Mouse (Mus musculus): ENCODE data around the gene Atf4. TPM values are rescaled to one million over a fixed set of nuclear protein-coding genes. Genes with fewer than 3 reads are reported as not detected.

The Atf4 gene
- total RNA-seq, 1 experiment: 250 TPM

DNA sequence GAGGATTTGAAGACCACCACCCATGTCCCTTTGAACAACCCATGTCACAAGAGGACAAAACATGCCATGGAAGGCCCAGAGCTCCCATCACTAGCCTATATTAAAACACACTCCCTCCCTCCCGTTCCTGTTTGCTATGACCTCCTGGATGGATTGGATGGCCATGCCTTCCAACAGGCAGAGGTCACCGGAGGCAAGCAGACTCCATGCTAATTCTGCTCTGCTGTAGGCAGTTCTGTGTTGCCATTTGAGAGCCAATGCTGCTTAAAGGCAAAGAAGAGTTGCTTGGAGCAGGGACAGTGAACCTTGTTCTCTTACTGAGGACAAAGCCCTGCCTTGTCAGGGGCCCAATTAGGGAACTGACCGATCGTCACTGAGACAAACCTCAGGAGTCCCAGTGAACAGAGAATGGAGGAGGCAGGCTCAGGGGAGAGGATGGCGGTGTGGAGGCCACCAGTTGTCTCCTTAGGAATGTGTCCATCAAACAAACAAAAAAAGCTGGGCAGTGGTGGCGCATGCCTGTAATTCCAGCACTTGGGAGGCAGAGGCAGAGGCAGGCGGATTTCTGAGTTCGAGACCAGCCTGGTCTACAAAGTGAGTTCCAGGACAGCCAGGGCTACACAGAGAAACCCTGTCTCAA is 4.5 kb downstream of the Atf4 start:
- no peaks in the 10 kb centered on the region for H3K9me3 ChIP-seq (ENCODE audit: control insufficient read depth, insufficient read depth, low read depth, low read length)
- in situ Hi-C loops (cut with MboI; ENCODE audit: low sequenced_read_pairs in 2 of 2, unreplicated experiment in 2 of 2): loop anchor here in 1 of 2 experiments (10.0 kb wide), 1 partner anchor 445 kb away; no protein-coding TSS in a partner anchor
- H3K9ac ChIP-seq (ENCODE audit: insufficient read depth, low read depth, low read length, poor library complexity, severe bottlenecking): 0 out of 2 replicates have a peak overlapping the region, but pooled peaks have one; percentile 15
- no peak overlapping the region for H3K4me3 ChIP-seq (ENCODE audit: insufficient read depth in 1 of 2, low read depth in 1 of 2, low read length in 2 of 2, poor library complexity in 1 of 2, severe bottlenecking in 1 of 2)
- H3K36me3 ChIP-seq (ENCODE audit: control insufficient read depth, insufficient read depth, low read length, poor library complexity, severe bottlenecking): peaks cover 36% of the 10 kb centered on the region
- peak overlapping the region; percentile 14 for H3K27ac ChIP-seq (ENCODE audit: insufficient read depth, low read depth, low read length, poor library complexity, severe bottlenecking)
- peaks cover 0 to 14% of the 10 kb centered on the region in 2 experiments; a peak in 2 of 4 replicates for H3K4me1 ChIP-seq (ENCODE audit: control insufficient read depth in 2 of 2, insufficient read depth in 2 of 2, low read length in 2 of 2, poor library complexity in 1 of 2)
- no peak for DNase-seq (ENCODE audit: low read depth, low spot score)
- TF ChIP-seq HCFC1 (IDR thresholded peaks at IDR 0.05; ENCODE audit: borderline replicate concordance, insufficient read depth, low read length): no peak
- TF ChIP-seq CHD2 (IDR thresholded peaks at IDR 0.05; ENCODE audit: low read depth, low read length): no peak
- no peak for TF ChIP-seq MAFK (IDR thresholded peaks at IDR 0.05; ENCODE audit: insufficient read depth, low read depth, low read length)
- TF ChIP-seq ZC3H11A (IDR thresholded peaks at IDR 0.05; ENCODE audit: borderline replicate concordance, low read depth, low read length): no peak
- TF ChIP-seq ZNF384 (IDR thresholded peaks at IDR 0.05; ENCODE audit: low read depth, low read length): no peak

DNA sequence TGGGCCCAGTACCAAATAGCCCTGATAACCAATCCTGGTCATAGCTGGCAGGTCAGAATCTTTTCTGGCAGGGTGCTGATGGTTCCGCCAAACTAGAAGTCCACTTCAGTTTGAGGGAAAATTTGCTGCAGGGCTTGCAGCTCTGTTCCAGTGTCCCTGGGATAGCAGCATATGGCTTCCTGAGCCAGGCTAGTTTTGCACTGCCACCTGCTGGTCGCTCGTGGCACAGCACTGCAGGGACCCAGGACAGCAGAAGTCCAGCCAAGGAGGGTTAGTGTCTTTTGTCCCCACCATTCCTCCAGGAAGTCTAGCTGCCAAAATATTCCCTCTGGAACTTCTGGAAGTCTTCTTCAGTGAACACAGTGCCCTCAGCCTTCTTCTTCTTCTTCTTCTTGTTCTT is 5.7 kb downstream of the Atf4 start:
- no peaks in the 10 kb centered on the region for H3K9me3 ChIP-seq (ENCODE audit: control insufficient read depth, insufficient read depth, low read depth, low read length)
- TF ChIP-seq CHD2 (IDR thresholded peaks at IDR 0.05; ENCODE audit: low read depth, low read length): no peak
- 0 out of 2 replicates have a peak, but pooled peaks have one; percentile 27 for TF ChIP-seq MAFK (IDR thresholded peaks at IDR 0.05; ENCODE audit: insufficient read depth, low read depth, low read length)
- TF ChIP-seq ZC3H11A (IDR thresholded peaks at IDR 0.05; ENCODE audit: borderline replicate concordance, low read depth, low read length): peak; percentile 25; the same call in 1 of the 2 replicates
- no peak for TF ChIP-seq HCFC1 (IDR thresholded peaks at IDR 0.05; ENCODE audit: borderline replicate concordance, insufficient read depth, low read length)
- H3K36me3 ChIP-seq (ENCODE audit: control insufficient read depth, insufficient read depth, low read length, poor library complexity, severe bottlenecking): peaks cover 36% of the 10 kb centered on the region
- peak overlapping the region; percentile 38; the same call in 1 of the 2 replicates for H3K9ac ChIP-seq (ENCODE audit: insufficient read depth, low read depth, low read length, poor library complexity, severe bottlenecking)
- in situ Hi-C loops (cut with MboI; ENCODE audit: low sequenced_read_pairs in 2 of 2, unreplicated experiment in 2 of 2): loop anchor here in 1 of 2 experiments (10.0 kb wide), 1 partner anchor 444 kb away; no protein-coding TSS in a partner anchor
- no peak overlapping the region for H3K27ac ChIP-seq (ENCODE audit: insufficient read depth, low read depth, low read length, poor library complexity, severe bottlenecking)
- H3K4me3 ChIP-seq (ENCODE audit: insufficient read depth in 1 of 2, low read depth in 1 of 2, low read length in 2 of 2, poor library complexity in 1 of 2, severe bottlenecking in 1 of 2): no peak overlapping the region
- peak; percentile 66 for DNase-seq (ENCODE audit: low read depth, low spot score)
- H3K4me1 ChIP-seq (ENCODE audit: control insufficient read depth in 2 of 2, insufficient read depth in 2 of 2, low read length in 2 of 2, poor library complexity in 1 of 2): peaks cover 0 to 14% of the 10 kb centered on the region in 2 experiments; a peak in 2 of 4 replicates

DNA sequence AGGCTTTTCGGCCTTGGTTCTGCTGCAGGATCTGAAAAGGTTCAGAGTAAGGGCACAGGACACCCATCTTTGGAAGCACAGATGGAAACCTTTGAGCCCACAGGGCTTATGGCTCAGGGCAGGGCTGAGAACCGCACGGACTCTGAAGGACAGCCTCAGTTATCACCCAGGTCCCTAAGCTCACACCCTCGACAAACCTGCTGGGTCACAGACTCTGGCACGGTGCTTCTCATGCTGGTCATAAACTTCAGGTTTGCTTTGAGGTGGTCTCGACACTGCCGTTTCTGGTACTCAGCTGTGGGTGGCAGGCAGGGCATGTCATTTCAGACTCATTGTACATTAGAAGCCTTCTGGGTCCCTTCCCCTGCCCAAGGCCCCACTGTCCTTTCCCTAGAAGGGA is 6.1 kb downstream of the Atf4 start:
- Histone ChIP-seq H3K9ac (ENCODE audit: insufficient read depth, low read depth, low read length, poor library complexity, severe bottlenecking) (no peak overlapping the region), H3K36me3 (ENCODE audit: control insufficient read depth, insufficient read depth, low read length, poor library complexity, severe bottlenecking) (peaks cover 33% of the 10 kb centered on the region), H3K27ac (ENCODE audit: insufficient read depth, low read depth, low read length, poor library complexity, severe bottlenecking) (no peak overlapping the region), H3K9me3 (ENCODE audit: control insufficient read depth, insufficient read depth, low read depth, low read length) (no peaks in the 10 kb centered on the region), H3K4me1 (ENCODE audit: control insufficient read depth in 2 of 2, insufficient read depth in 2 of 2, low read length in 2 of 2, poor library complexity in 1 of 2) (peaks cover 0 to 14% of the 10 kb centered on the region in 2 experiments; a peak in 2 of 4 replicates), H3K4me3 (ENCODE audit: insufficient read depth in 1 of 2, low read depth in 1 of 2, low read length in 2 of 2, poor library complexity in 1 of 2, severe bottlenecking in 1 of 2) (no peak overlapping the region)
- DNase-seq (ENCODE audit: low read depth, low spot score): no peak
- in situ Hi-C loops (cut with MboI; ENCODE audit: low sequenced_read_pairs in 2 of 2, unreplicated experiment in 2 of 2): loop anchor here in 1 of 2 experiments (10.0 kb wide), 1 partner anchor 444 kb away; no protein-coding TSS in a partner anchor
- TF ChIP-seq HCFC1 (IDR thresholded peaks at IDR 0.05; ENCODE audit: borderline replicate concordance, insufficient read depth, low read length): no peak
- no peak for TF ChIP-seq MAFK (IDR thresholded peaks at IDR 0.05; ENCODE audit: insufficient read depth, low read depth, low read length)
- TF ChIP-seq ZNF384 (IDR thresholded peaks at IDR 0.05; ENCODE audit: low read depth, low read length): no peak
- no peak for TF ChIP-seq ZC3H11A (IDR thresholded peaks at IDR 0.05; ENCODE audit: borderline replicate concordance, low read depth, low read length)
- no peak for TF ChIP-seq CHD2 (IDR thresholded peaks at IDR 0.05; ENCODE audit: low read depth, low read length)

DNA sequence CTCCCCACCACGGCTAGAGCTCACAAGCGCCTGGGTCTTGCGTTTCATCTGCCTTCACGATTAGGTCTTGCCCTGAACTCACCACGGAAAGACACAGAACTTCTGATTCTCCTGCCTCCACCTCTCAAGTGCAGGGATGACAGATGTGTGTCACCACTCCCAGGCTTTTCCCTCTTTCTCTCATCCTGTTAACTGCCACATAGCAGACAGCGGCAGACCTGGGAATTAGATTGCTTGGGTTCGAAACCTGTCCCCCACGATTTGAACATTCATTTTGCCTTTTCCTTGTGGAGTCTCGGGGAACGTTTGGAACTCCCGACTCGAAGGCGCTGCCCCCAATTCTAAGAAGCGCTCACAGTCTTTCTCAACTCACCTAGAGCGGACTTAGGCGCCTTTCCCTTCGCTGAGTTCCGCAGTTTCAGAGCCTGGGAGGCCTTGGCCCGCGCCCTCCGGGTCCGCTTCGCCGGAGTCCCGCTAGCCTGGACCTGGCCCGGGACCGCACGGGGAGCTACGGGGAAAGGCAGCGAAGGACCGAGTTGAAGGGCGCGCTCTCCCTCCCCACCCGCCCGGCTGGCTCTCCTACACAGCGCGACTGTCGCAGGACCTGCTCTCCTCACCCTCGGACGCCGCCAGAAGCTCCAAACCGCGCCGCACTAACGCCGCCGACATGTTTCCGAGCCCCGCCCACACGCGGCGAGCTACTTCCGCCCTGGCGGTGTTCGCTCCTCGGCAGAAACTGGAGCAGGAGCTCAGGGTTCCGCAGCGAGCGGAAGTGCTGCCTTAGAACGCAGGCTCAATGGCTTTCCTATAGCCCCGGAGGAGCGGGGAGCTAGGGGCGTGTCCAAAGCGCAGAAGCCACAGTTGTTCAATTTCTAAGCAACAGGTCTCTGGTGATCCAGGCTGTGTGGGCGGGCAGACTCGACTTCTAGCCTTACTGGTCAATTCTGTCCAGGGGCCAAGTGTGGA is 8.9 kb downstream of the Atf4 start, which contains the start of gene Rps19bp1:
TSS of gene Rps19bp1 (minus strand) at position 706 of the 966 bp plus-strand sequence.
- H3K36me3 ChIP-seq (ENCODE audit: control insufficient read depth, insufficient read depth, low read length, poor library complexity, severe bottlenecking): peaks cover 17% of the 10 kb centered on the region
- TF ChIP-seq ZNF384 (IDR thresholded peaks at IDR 0.05; ENCODE audit: low read depth, low read length): 0 out of 2 replicates have a peak, but pooled peaks have one; percentile 4
- TF ChIP-seq CHD2 (IDR thresholded peaks at IDR 0.05; ENCODE audit: low read depth, low read length): 0 out of 2 replicates have a peak, but pooled peaks have one; percentile 43
- no peak for TF ChIP-seq ZC3H11A (IDR thresholded peaks at IDR 0.05; ENCODE audit: borderline replicate concordance, low read depth, low read length)
- no peak for TF ChIP-seq MAFK (IDR thresholded peaks at IDR 0.05; ENCODE audit: insufficient read depth, low read depth, low read length)
- peak; percentile 90 for TF ChIP-seq HCFC1 (IDR thresholded peaks at IDR 0.05; ENCODE audit: borderline replicate concordance, insufficient read depth, low read length)
- H3K27ac ChIP-seq (ENCODE audit: insufficient read depth, low read depth, low read length, poor library complexity, severe bottlenecking): no peak within 1 kb of the TSS
- H3K4me1 ChIP-seq (ENCODE audit: control insufficient read depth in 2 of 2, insufficient read depth in 2 of 2, low read length in 2 of 2, poor library complexity in 1 of 2): peaks cover 0 to 8% of the 10 kb centered on the region in 2 experiments; a peak in 2 of 4 replicates
- H3K4me3 ChIP-seq (ENCODE audit: insufficient read depth in 1 of 2, low read depth in 1 of 2, low read length in 2 of 2, poor library complexity in 1 of 2, severe bottlenecking in 1 of 2): peak within 1 kb of the TSS; percentile 84 to 96
- peak; percentile 91 for DNase-seq (ENCODE audit: low read depth, low spot score)
- in situ Hi-C loops (cut with MboI; ENCODE audit: low sequenced_read_pairs in 2 of 2, unreplicated experiment in 2 of 2): loop anchor here in 1 of 2 experiments (10.0 kb wide), 1 partner anchor 441 kb away; no protein-coding TSS in a partner anchor
- no peaks in the 10 kb centered on the region for H3K9me3 ChIP-seq (ENCODE audit: control insufficient read depth, insufficient read depth, low read depth, low read length)
- peak within 1 kb of the TSS; percentile 86 for H3K9ac ChIP-seq (ENCODE audit: insufficient read depth, low read depth, low read length, poor library complexity, severe bottlenecking)
